Mouse (Mus musculus) intestine, embryonic 15.5 days (tissue): ENCODE data around the gene Mrps22. TPM values are rescaled to one million over a fixed set of nuclear protein-coding genes. Genes with fewer than 3 reads are reported as not detected.

Source experiments
- ATAC-seq: fragments of 200-750 bp; cut with Nextera tagmentation; 2 replicates; pipeline ENCODE4 v1.8.0; 2017; ENCODE audit warnings: moderate TSS enrichment, moderate library complexity
- H3K27ac ChIP-seq: fragments of 300-500 bp; sonication (generic); 2 replicates; pipeline ENCODE4 v1.5.1; 2015; ENCODE audit warnings: mild to moderate bottlenecking, inconsistent platforms
- H3K27me3 ChIP-seq: fragments of 300-500 bp; sonication (generic); replicated peaks from 2 replicates; pipeline ENCODE4 v1.6.1; 2015; ENCODE audit warnings: inconsistent platforms
- H3K36me3 ChIP-seq: fragments of 300-500 bp; sonication (generic); 2 replicates; pipeline ENCODE4 v1.6.1; 2015; ENCODE audit warnings: inconsistent platforms
- H3K4me1 ChIP-seq: fragments of 300-500 bp; sonication (generic); replicated peaks from 2 replicates; pipeline ENCODE4 v1.6.1; 2015; ENCODE audit warnings: inconsistent platforms
- H3K4me2 ChIP-seq: fragments of 300-500 bp; sonication (generic); replicated peaks from 2 replicates; pipeline ENCODE4 v1.6.1; 2015; ENCODE audit warnings: mild to moderate bottlenecking, inconsistent platforms
- H3K4me3 ChIP-seq: fragments of 300-500 bp; sonication (generic); replicated peaks from 2 replicates; pipeline ENCODE4 v1.5.1; 2015; ENCODE audit warnings: inconsistent platforms
- H3K9ac ChIP-seq: fragments of 300-500 bp; sonication (generic); 2 replicates; pipeline ENCODE4 v1.6.1; 2015; ENCODE audit warnings: inconsistent platforms
- H3K9me3 ChIP-seq: fragments of 300-500 bp; sonication (generic); 2 replicates; pipeline ENCODE4 v1.6.1; 2016; ENCODE audit warnings: inconsistent platforms
- WGBS: fragments of 180-500 bp; shearing (Covaris S2); methylation state at CpG from one replicate; pipeline ENCODE4 v1.1.7; 2015; 5-methylcytosine and 5-hydroxymethylcytosine counted together
- polyA plus RNA-seq: library from polyadenylated mRNA; unstranded; fragments of >200 nt; fragmentation: Nextera tagmentation; extraction: Ambion mirVana; gene quantifications from 2 replicates; pipeline ENCODE4 v1.2.1, GENCODE M21; 2015

Gene Mrps22
- polyA plus RNA-seq, 1 experiment from 2014 or later = 71.2 TPM

DNA sequence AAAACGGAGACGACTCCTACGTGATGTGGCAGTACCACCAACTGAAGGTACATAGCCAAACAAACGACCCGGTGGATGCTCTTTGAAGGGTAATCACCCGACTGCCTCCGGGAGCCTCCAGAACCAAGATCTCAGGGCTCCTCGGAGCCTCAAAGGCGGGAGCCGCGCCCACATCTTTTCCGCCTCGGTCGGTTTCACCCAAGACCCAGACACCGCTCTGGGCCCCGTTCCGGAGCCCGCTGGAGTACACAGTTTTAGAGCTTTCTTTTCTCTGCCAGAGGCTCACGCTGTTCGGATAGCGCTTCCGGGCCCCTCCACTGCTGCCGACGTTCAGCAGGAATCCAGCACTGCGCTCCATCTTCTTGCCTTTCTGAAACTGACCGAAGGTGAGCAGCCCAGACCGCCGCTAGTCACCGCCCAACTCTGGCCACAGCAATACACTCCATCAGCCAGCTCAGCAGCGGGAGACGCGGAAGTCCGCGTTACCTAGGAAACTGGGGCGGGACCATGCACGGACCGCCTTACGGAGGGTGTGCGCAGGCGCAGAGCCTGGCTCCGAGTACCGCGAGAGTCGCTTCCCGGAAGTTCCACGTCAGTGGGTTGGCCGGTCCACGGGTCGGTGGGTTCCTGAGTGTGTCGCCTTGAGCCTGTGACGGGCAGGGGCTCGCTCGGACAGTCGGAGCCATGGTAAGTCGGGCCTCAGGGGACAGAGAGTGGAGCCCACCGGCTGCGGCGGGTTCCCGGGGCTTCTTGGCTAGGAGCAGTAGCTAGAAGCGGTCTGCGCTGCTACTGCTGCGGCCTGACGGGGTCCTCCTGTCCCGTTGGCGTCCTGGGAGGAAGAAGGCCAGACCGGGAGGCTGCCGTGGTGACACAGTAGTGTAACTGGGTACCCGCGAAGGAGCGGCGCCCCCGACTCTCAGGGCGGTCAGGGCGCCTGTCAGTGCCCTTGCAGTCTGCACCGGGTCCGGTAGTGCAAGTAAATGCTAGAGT lies 38.0 kb downstream of the Mrps22 start, which contains the start of gene Copb2:
TSS of gene Copb2 (plus strand) at position 585 of the 990 bp plus-strand sequence.
- Histone ChIP-seq H3K36me3 (peaks cover 5% of the 10 kb centered on the region; the same call in 1 of the 2 replicates), H3K27me3 (no peaks in the 10 kb centered on the region), H3K4me3 (peak within 1 kb of the TSS; percentile 98), H3K9ac (peak within 1 kb of the TSS; percentile 96), H3K4me2 (peak within 1 kb of the TSS; percentile 77), H3K27ac (peak within 1 kb of the TSS; percentile 86), H3K9me3 (no peaks in the 10 kb centered on the region), H3K4me1 (peaks cover 4% of the 10 kb centered on the region; the same call in 1 of the 2 replicates)
- ATAC-seq = peak; percentile 100
- under 1% methylated on average over 76 of the region's 76 CpGs for WGBS

DNA sequence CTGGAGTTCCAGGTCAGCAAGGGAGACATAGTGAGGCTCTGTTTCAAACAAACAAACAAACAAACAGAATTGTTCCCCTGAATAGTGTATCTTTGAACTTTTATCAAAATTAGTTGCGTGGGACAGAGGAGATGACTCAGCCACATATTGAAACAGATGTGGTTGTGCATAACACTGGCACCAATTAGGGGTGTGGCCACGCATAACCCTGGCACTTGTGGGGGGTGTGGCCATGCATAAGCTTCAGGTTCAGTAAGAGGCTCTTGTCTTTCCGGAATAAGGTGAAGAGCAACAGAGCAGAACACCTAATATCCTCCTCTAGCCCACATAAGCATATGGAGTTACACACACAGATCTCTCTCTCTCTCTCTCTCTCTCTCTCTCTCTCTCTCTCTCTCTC lies 57.4 kb downstream of the Mrps22 start:
- no peak for ATAC-seq
- Histone ChIP-seq H3K4me1 (no peaks in the 10 kb centered on the region), H3K27me3 (no peaks in the 10 kb centered on the region), H3K9ac (no peak overlapping the region), H3K4me3 (no peak overlapping the region), H3K4me2 (no peak overlapping the region), H3K9me3 (no peaks in the 10 kb centered on the region), H3K27ac (no peak overlapping the region), H3K36me3 (no peaks in the 10 kb centered on the region)
- 84% methylated on average over 3 of the region's 3 CpGs for WGBS

Other genes with a start within 250 kb of the Mrps22 start
- gene Rbp1, start 178.7 kb downstream of the Mrps22 start, polyA plus RNA-seq = 62.8 and 66.5 TPM in 2 replicates
- gene Rbp2, start 115.5 kb downstream of the Mrps22 start, polyA plus RNA-seq = 291 and 368 TPM in 2 replicates
- 149 and 156 TPM in 2 replicates for gene Copb2, start 37.9 kb downstream of the Mrps22 start, polyA plus RNA-seq
- not detected in 2 replicates for gene Prr23a1, start 240.8 kb upstream of the Mrps22 start, polyA plus RNA-seq